Mouse (Mus musculus) limb, embryonic 13.5 days (tissue): ENCODE results near the gene Itgbl1. TPM values are rescaled to one million over a fixed set of nuclear protein-coding genes. Genes with fewer than 3 reads are reported as not detected.

ENCODE experiments used
- ATAC-seq: fragments of 200-750 bp; cut with Nextera tagmentation; 2 replicates; pipeline ENCODE4 v1.8.0; 2017; ENCODE audit warnings: low read depth, moderate number of reproducible peaks, moderate TSS enrichment; ENCODE audit not compliant: low FRiP score
- H3K27ac ChIP-seq: fragments of 300-500 bp; sonication (generic); 2 replicates; pipeline ENCODE4 v1.5.1; 2015; ENCODE audit warnings: inconsistent platforms, mild to moderate bottlenecking, moderate library complexity
- H3K27me3 ChIP-seq: fragments of 300-500 bp; sonication (generic); 2 replicates; pipeline ENCODE4 v1.6.1; 2015; ENCODE audit warnings: mild to moderate bottlenecking, inconsistent platforms
- H3K36me3 ChIP-seq: fragments of 300-500 bp; sonication (generic); 2 replicates; pipeline ENCODE4 v1.6.1; 2015; ENCODE audit warnings: inconsistent platforms, mild to moderate bottlenecking, moderate library complexity
- H3K4me1 ChIP-seq: fragments of 300-500 bp; sonication (generic); 2 replicates; pipeline ENCODE4 v1.6.1; 2015; ENCODE audit warnings: inconsistent platforms
- H3K4me2 ChIP-seq: fragments of 300-500 bp; sonication (generic); replicated peaks from 2 replicates; pipeline ENCODE4 v1.6.1; 2015; ENCODE audit warnings: inconsistent platforms, mild to moderate bottlenecking, moderate library complexity
- H3K4me3 ChIP-seq: fragments of 300-500 bp; sonication (generic); 2 replicates; pipeline ENCODE4 v1.5.1; 2015; ENCODE audit warnings: moderate library complexity, mild to moderate bottlenecking, inconsistent platforms
- H3K9ac ChIP-seq: fragments of 300-500 bp; sonication (generic); 2 replicates; pipeline ENCODE4 v1.6.1; 2015; ENCODE audit warnings: mild to moderate bottlenecking, inconsistent platforms
- H3K9me3 ChIP-seq: fragments of 300-500 bp; sonication (generic); 2 replicates; pipeline ENCODE4 v1.6.1; 2016; ENCODE audit warnings: inconsistent platforms
- WGBS: fragments of 180-500 bp; shearing (Covaris S2); methylation state at CpG from one replicate; pipeline ENCODE4 v1.1.7; 2015; 5-methylcytosine and 5-hydroxymethylcytosine counted together
- polyA plus RNA-seq: library from polyadenylated mRNA; unstranded; fragments of >200 nt; fragmentation: Nextera tagmentation; extraction: Ambion mirVana; gene quantifications from 2 replicates; pipeline ENCODE4 v1.2.1, GENCODE M21; 2015

Gene Itgbl1
- polyA plus RNA-seq, 1 experiment from 2014 or later = 0.84 TPM

GRCm38 (mm10) chr14:123759534-123759933, 99.8 kb downstream of the Itgbl1 start:
- Histone ChIP-seq H3K27me3 (no peaks in the 10 kb centered on the region), H3K9ac (no peak overlapping the region), H3K4me2 (no peak overlapping the region), H3K27ac (no peak overlapping the region), H3K9me3 (no peaks in the 10 kb centered on the region), H3K4me1 (no peaks in the 10 kb centered on the region), H3K36me3 (no peaks in the 10 kb centered on the region), H3K4me3 (no peak overlapping the region)
- WGBS = 56% methylated on average over 1 of the region's 1 CpGs
- no peak for ATAC-seq

DNA sequence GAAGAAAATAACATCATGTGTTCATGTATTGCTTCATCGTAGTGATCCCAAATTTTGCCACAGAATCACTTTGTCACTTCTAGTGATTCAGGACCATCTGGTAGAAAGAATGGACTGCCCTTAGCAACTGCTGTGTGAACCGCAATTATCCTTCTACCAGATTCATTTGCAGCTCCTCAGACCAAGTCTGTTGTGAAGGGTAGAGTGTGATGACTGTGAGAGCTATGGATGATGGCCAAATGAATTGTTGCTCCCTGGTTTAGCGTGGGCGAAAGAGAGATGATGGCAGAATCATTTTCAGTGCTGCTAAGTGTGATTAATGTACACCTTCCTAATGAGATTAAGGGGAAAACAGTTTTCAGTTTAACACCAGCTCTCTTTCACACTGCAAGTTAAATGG, 100.3 kb downstream of the Itgbl1 start:
- ATAC-seq = no peak
- Histone ChIP-seq H3K4me2 (no peak overlapping the region), H3K27ac (no peak overlapping the region), H3K9ac (no peak overlapping the region), H3K36me3 (no peaks in the 10 kb centered on the region), H3K27me3 (no peaks in the 10 kb centered on the region), H3K4me1 (no peaks in the 10 kb centered on the region), H3K4me3 (no peak overlapping the region), H3K9me3 (no peaks in the 10 kb centered on the region)
- WGBS = 76% methylated on average over 4 of the region's 4 CpGs

- no peak overlapping the region for H3K4me3 ChIP-seq
- no peaks in the 10 kb centered on the region for H3K36me3 ChIP-seq
- H3K9ac ChIP-seq = no peak overlapping the region
- no peak overlapping the region for H3K27ac ChIP-seq
- no peak for ATAC-seq
- H3K9me3 ChIP-seq = no peaks in the 10 kb centered on the region
- no peaks in the 10 kb centered on the region for H3K4me1 ChIP-seq
- H3K27me3 ChIP-seq = no peaks in the 10 kb centered on the region
- no peak overlapping the region for H3K4me2 ChIP-seq
Observed at GRCm38 (mm10) chr14:123801744-123802143, 142.0 kb downstream of the Itgbl1 start.

GRCm38 (mm10) chr14:123837662-123838061, 177.9 kb downstream of the Itgbl1 start:
- Histone ChIP-seq H3K4me2 (no peak overlapping the region), H3K27me3 (no peaks in the 10 kb centered on the region), H3K36me3 (no peaks in the 10 kb centered on the region), H3K9ac (no peak overlapping the region), H3K4me3 (no peak overlapping the region), H3K9me3 (no peaks in the 10 kb centered on the region), H3K4me1 (no peaks in the 10 kb centered on the region), H3K27ac (no peak overlapping the region)
- no peak for ATAC-seq
- WGBS = 77% methylated on average over 5 of the region's 5 CpGs

DNA sequence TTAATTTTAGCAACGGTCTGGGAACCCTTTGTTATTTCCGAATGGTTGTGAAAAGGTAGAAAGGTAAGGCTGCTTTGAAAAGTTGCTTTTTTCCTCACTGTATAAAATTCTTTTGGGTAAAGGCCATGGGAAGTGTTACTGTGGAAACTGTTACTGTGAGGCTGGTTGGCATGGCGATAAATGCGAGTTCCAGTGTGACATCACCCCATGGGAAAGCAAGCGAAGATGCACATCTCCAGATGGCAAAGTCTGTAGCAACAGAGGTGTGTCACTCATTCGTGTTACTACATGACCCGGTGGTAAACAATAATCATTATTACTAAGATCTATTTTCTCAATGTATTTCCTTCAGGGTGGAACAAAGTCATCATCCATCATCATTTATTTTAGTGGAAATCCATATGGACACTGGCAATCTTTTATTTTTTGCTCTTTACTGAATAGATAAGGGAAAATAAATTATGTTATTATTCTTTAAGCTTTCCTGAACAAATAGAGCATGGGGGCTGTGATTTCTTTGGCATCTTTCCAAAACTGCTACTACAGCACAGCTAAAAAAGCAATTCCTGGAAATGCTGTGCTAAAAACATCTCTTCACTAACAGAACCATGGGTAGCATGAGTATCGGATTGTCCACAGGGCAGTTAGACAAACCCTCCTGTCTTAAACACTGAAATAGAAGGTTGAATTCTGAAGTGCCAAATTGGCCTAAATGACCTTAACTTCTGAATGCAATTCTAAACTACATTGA, 184.1 kb downstream of the Itgbl1 start:
- no peaks in the 10 kb centered on the region for H3K4me1 ChIP-seq

GRCm38 (mm10) chr14:123864531-123864930, 204.8 kb downstream of the Itgbl1 start:
- Histone ChIP-seq H3K4me3 (no peak overlapping the region), H3K27ac (no peak overlapping the region), H3K9ac (no peak overlapping the region), H3K36me3 (no peaks in the 10 kb centered on the region), H3K9me3 (no peaks in the 10 kb centered on the region), H3K4me2 (no peak overlapping the region), H3K27me3 (no peaks in the 10 kb centered on the region), H3K4me1 (no peaks in the 10 kb centered on the region)
- WGBS = 92% methylated on average over 1 of the region's 1 CpGs
- no peak for ATAC-seq

More for the DNA sequence above, 184.1 kb downstream of the Itgbl1 start:
- Histone ChIP-seq H3K9ac (no peak overlapping the region), H3K27ac (no peak overlapping the region), H3K9me3 (no peaks in the 10 kb centered on the region), H3K4me3 (no peak overlapping the region), H3K4me2 (no peak overlapping the region), H3K27me3 (no peaks in the 10 kb centered on the region), H3K36me3 (no peaks in the 10 kb centered on the region)
- 73% methylated on average over 8 of the region's 8 CpGs for WGBS
- ATAC-seq = no peak

DNA sequence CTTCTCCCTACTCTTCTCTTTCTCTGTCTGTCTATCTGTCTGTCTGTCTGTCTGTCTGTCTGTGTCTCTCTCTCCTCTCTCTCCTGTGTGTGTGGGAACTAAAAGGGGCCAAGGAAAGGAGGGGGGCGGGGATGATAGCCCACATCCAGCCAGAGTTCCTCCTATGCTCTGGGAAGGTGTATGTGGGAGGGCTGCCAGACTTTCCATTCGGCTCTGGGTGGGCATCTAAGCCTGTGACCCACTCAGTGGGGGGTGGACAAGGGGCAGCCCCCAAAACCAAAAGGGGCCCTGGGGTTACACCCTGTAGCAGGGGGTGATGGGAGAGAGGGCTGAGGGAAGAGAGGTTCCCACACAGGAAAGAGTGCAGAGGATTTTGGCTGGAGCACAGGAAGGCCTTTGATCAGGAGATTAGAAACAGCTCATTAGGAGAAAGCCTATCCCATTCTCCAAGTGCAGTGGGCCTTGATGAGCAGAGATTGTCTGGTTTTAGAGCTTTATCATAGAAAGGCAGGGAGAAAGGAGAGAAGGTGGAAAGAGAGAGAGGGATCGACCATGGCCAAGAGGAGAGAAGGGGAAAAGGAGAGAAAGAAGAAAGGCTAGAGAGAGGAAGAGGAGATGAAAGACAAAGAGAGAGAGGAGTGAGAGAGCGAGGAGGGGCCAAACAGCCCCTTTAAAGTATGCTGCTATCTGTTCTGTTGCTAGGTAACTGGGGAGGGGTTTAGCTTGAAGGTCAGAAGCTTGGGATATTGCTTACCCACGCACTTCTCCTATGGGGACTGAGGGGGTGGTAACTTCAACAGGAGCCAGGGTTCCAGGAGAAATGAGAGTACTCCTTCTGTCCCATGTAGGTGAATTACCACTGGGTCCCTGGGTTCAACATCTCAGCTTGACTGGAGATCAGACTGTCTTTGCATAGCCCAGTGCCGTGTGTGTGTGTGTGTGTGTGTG, 206.3 kb downstream of the Itgbl1 start:
- H3K9ac ChIP-seq = no peak overlapping the region
- WGBS = 54% methylated on average over 6 of the region's 6 CpGs

DNA sequence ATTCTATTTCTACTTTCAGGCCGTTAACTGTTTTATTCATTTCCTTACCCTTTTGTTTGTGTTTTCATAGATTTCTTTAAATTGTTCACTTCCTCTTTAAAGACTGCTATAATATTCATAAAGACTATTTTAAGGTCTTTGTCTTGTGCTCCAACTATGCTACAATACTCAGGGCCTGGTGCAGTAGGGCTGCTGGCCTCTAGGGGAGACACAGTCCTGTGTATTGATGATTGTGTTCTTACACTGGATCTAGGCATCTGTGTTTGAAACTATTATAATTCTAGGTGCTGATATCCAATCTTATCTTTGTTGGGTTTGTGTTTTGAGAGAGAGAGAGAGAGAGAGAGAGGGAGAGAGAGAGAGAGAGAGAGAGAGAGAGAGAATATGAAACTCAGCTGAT, 268.1 kb downstream of the Itgbl1 start:
- WGBS = 81% methylated on average over 1 of the region's 1 CpGs
- H3K9ac ChIP-seq = no peak overlapping the region
- ATAC-seq = no peak
- no peaks in the 10 kb centered on the region for H3K36me3 ChIP-seq
- H3K9me3 ChIP-seq = no peaks in the 10 kb centered on the region
- no peaks in the 10 kb centered on the region for H3K27me3 ChIP-seq
- H3K27ac ChIP-seq = no peak overlapping the region
- no peak overlapping the region for H3K4me2 ChIP-seq
- H3K4me1 ChIP-seq = no peaks in the 10 kb centered on the region
- no peak overlapping the region for H3K4me3 ChIP-seq

More for the DNA sequence above, 206.3 kb downstream of the Itgbl1 start:
- Histone ChIP-seq H3K4me1 (no peaks in the 10 kb centered on the region), H3K36me3 (no peaks in the 10 kb centered on the region), H3K9me3 (no peaks in the 10 kb centered on the region), H3K27me3 (no peaks in the 10 kb centered on the region), H3K4me3 (no peak overlapping the region), H3K4me2 (no peak overlapping the region), H3K27ac (no peak overlapping the region)
- 0 out of 2 replicates have a peak, but pooled peaks have one; percentile 24 for ATAC-seq

GRCm38 (mm10) chr14:123966531-123966930, 306.8 kb downstream of the Itgbl1 start:
- ATAC-seq = no peak
- Histone ChIP-seq H3K4me1 (no peaks in the 10 kb centered on the region), H3K9ac (no peak overlapping the region), H3K27me3 (no peaks in the 10 kb centered on the region), H3K27ac (no peak overlapping the region), H3K4me3 (no peak overlapping the region), H3K4me2 (no peak overlapping the region), H3K36me3 (no peaks in the 10 kb centered on the region), H3K9me3 (no peaks in the 10 kb centered on the region)
- WGBS = 84% methylated on average over 2 of the region's 2 CpGs

DNA sequence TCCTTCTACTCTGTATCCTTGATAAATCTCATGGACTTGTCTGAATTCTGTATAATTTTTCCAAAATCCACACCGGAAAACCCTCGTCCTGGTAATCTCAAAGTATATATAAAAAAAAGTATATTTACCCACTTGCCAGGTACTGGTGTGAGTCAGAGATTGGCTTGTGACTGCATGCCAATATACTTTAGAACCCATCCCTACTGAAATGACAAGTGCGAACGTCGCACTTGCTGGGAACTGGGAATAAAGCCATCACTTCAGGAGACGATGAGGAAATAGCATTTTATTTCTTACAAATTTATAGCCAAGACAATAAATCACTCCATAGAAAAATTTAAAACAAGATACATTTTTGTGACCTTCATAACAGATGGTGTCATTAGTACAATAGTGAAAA, 308.2 kb downstream of the Itgbl1 start:
- no peak overlapping the region for H3K27ac ChIP-seq
- H3K9ac ChIP-seq = no peak overlapping the region
- H3K36me3 ChIP-seq = no peaks in the 10 kb centered on the region
- H3K4me2 ChIP-seq = no peak overlapping the region
- H3K4me3 ChIP-seq = no peak overlapping the region
- no peak for ATAC-seq
- no peaks in the 10 kb centered on the region for H3K4me1 ChIP-seq
- no peaks in the 10 kb centered on the region for H3K27me3 ChIP-seq
- H3K9me3 ChIP-seq = no peaks in the 10 kb centered on the region
- 77% methylated on average over 6 of the region's 6 CpGs for WGBS

- Histone ChIP-seq H3K4me3 (no peak overlapping the region), H3K4me1 (no peaks in the 10 kb centered on the region), H3K4me2 (no peak overlapping the region), H3K27me3 (no peaks in the 10 kb centered on the region), H3K27ac (no peak overlapping the region), H3K36me3 (no peaks in the 10 kb centered on the region), H3K9me3 (no peaks in the 10 kb centered on the region), H3K9ac (no peak overlapping the region)
- ATAC-seq = no peak
- 73% methylated on average over 2 of the region's 2 CpGs for WGBS
Observed at GRCm38 (mm10) chr14:123990591-123991195, 330.9 kb downstream of the Itgbl1 start.
